Mouse (Mus musculus): ENCODE measurements around the gene Nrap. TPM values are rescaled to one million over a fixed set of nuclear protein-coding genes. Genes with fewer than 3 reads are reported as not detected.

Nrap gene
- polyA plus RNA-seq, 1 experiment from 2014 or later, result 9.6 TPM

GRCm38 (mm10) chr19:56378554-56379172, 11.2 kb downstream of the Nrap start:
- Histone ChIP-seq H3K4me1 (ENCODE audit: control insufficient read depth, insufficient read depth, low read length) (no peaks in the 10 kb centered on the region), H3K36me3 (ENCODE audit: control insufficient read depth, insufficient read depth, low read length) (no peaks in the 10 kb centered on the region), H3K27me3 (replicated peaks; ENCODE audit: control insufficient read depth, insufficient read depth, low read length) (no peaks in the 10 kb centered on the region), H3K9ac (ENCODE audit: low read depth, low read length) (no peak overlapping the region), H3K27ac (replicated peaks; ENCODE audit: low read depth, low read length) (no peak overlapping the region), H3K4me3 (ENCODE audit: low read depth, low read length) (no peak overlapping the region), H3K4me2 (ENCODE audit: low read depth, low read length) (no peak overlapping the region), H3K9me3 (ENCODE audit: control insufficient read depth, low read length) (no peaks in the 10 kb centered on the region)
- DNase-seq (ENCODE audit: low spot score) (no peak), ATAC-seq (ENCODE audit: low read depth) (no peak)
- 85% methylated on average over 13 of the region's 13 CpGs for WGBS

- ATAC-seq (ENCODE audit: low read depth), result no peak
- DNase-seq (ENCODE audit: low spot score), result no peak
- no peaks in the 10 kb centered on the region for H3K9me3 ChIP-seq (ENCODE audit: control insufficient read depth, low read length)
- H3K4me3 ChIP-seq (ENCODE audit: low read depth, low read length), result no peak overlapping the region
- no peak overlapping the region for H3K27ac ChIP-seq (replicated peaks; ENCODE audit: low read depth, low read length)
- no peaks in the 10 kb centered on the region for H3K4me1 ChIP-seq (ENCODE audit: control insufficient read depth, insufficient read depth, low read length)
- H3K36me3 ChIP-seq (ENCODE audit: control insufficient read depth, insufficient read depth, low read length), result no peaks in the 10 kb centered on the region
- WGBS, result 82% methylated on average over 5 of the region's 5 CpGs
- no peaks in the 10 kb centered on the region for H3K27me3 ChIP-seq (replicated peaks; ENCODE audit: control insufficient read depth, insufficient read depth, low read length)
- H3K9ac ChIP-seq (ENCODE audit: low read depth, low read length), result no peak overlapping the region
- H3K4me2 ChIP-seq (ENCODE audit: low read depth, low read length), result no peak overlapping the region
Observed at GRCm38 (mm10) chr19:56378007-56378406, 11.8 kb downstream of the Nrap start.

- DNase-seq (ENCODE audit: low spot score) (peak; percentile 65), ATAC-seq (ENCODE audit: low read depth) (peak; percentile 85)
- no peaks in the 10 kb centered on the region for H3K9me3 ChIP-seq (ENCODE audit: control insufficient read depth, low read length)
- H3K27ac ChIP-seq (replicated peaks; ENCODE audit: low read depth, low read length), result no peak overlapping the region
- H3K4me2 ChIP-seq (ENCODE audit: low read depth, low read length), result no peak overlapping the region
- H3K27me3 ChIP-seq (replicated peaks; ENCODE audit: control insufficient read depth, insufficient read depth, low read length), result no peaks in the 10 kb centered on the region
- WGBS, result 50% methylated on average over 10 of the region's 10 CpGs
- H3K4me1 ChIP-seq (ENCODE audit: control insufficient read depth, insufficient read depth, low read length), result no peaks in the 10 kb centered on the region
- no peaks in the 10 kb centered on the region for H3K36me3 ChIP-seq (ENCODE audit: control insufficient read depth, insufficient read depth, low read length)
- H3K9ac ChIP-seq (ENCODE audit: low read depth, low read length), result no peak overlapping the region
- no peak overlapping the region for H3K4me3 ChIP-seq (ENCODE audit: low read depth, low read length)
Observed at GRCm38 (mm10) chr19:56374011-56374410, 15.8 kb downstream of the Nrap start.

GRCm38 (mm10) chr19:56373246-56373645, 16.6 kb downstream of the Nrap start:
- H3K27me3 ChIP-seq (replicated peaks; ENCODE audit: control insufficient read depth, insufficient read depth, low read length), result no peaks in the 10 kb centered on the region
- WGBS, result 71% methylated on average over 5 of the region's 5 CpGs
- no peak overlapping the region for H3K4me3 ChIP-seq (ENCODE audit: low read depth, low read length)
- no peaks in the 10 kb centered on the region for H3K4me1 ChIP-seq (ENCODE audit: control insufficient read depth, insufficient read depth, low read length)
- ATAC-seq (ENCODE audit: low read depth) (no peak), DNase-seq (ENCODE audit: low spot score) (no peak)
- H3K36me3 ChIP-seq (ENCODE audit: control insufficient read depth, insufficient read depth, low read length), result no peaks in the 10 kb centered on the region
- no peaks in the 10 kb centered on the region for H3K9me3 ChIP-seq (ENCODE audit: control insufficient read depth, low read length)
- H3K9ac ChIP-seq (ENCODE audit: low read depth, low read length), result no peak overlapping the region
- H3K27ac ChIP-seq (replicated peaks; ENCODE audit: low read depth, low read length), result no peak overlapping the region
- no peak overlapping the region for H3K4me2 ChIP-seq (ENCODE audit: low read depth, low read length)

GRCm38 (mm10) chr19:56372226-56372625, 17.6 kb downstream of the Nrap start:
- Histone ChIP-seq H3K36me3 (ENCODE audit: control insufficient read depth, insufficient read depth, low read length) (no peaks in the 10 kb centered on the region), H3K9ac (ENCODE audit: low read depth, low read length) (no peak overlapping the region), H3K4me2 (ENCODE audit: low read depth, low read length) (no peak overlapping the region), H3K27ac (replicated peaks; ENCODE audit: low read depth, low read length) (no peak overlapping the region), H3K4me3 (ENCODE audit: low read depth, low read length) (no peak overlapping the region), H3K9me3 (ENCODE audit: control insufficient read depth, low read length) (no peaks in the 10 kb centered on the region), H3K27me3 (replicated peaks; ENCODE audit: control insufficient read depth, insufficient read depth, low read length) (no peaks in the 10 kb centered on the region), H3K4me1 (ENCODE audit: control insufficient read depth, insufficient read depth, low read length) (no peaks in the 10 kb centered on the region)
- DNase-seq (ENCODE audit: low spot score), result no peak
- WGBS, result 59% methylated on average over 7 of the region's 7 CpGs
- no peak for ATAC-seq (ENCODE audit: low read depth)

- no peak for ATAC-seq (ENCODE audit: low read depth)
- Histone ChIP-seq H3K9me3 (ENCODE audit: control insufficient read depth, low read length) (no peaks in the 10 kb centered on the region), H3K27me3 (replicated peaks; ENCODE audit: control insufficient read depth, insufficient read depth, low read length) (no peaks in the 10 kb centered on the region), H3K36me3 (ENCODE audit: control insufficient read depth, insufficient read depth, low read length) (no peaks in the 10 kb centered on the region), H3K4me1 (ENCODE audit: control insufficient read depth, insufficient read depth, low read length) (no peaks in the 10 kb centered on the region), H3K27ac (replicated peaks; ENCODE audit: low read depth, low read length) (no peak overlapping the region), H3K4me2 (ENCODE audit: low read depth, low read length) (no peak overlapping the region), H3K4me3 (ENCODE audit: low read depth, low read length) (no peak overlapping the region), H3K9ac (ENCODE audit: low read depth, low read length) (no peak overlapping the region)
- WGBS, result 90% methylated on average over 6 of the region's 6 CpGs
- no peak for DNase-seq (ENCODE audit: low spot score)
Observed at GRCm38 (mm10) chr19:56370389-56371150, 19.3 kb downstream of the Nrap start.

GRCm38 (mm10) chr19:56368912-56369311, 20.9 kb downstream of the Nrap start:
- H3K27ac ChIP-seq (replicated peaks; ENCODE audit: low read depth, low read length), result no peak overlapping the region
- H3K36me3 ChIP-seq (ENCODE audit: control insufficient read depth, insufficient read depth, low read length), result no peaks in the 10 kb centered on the region
- ATAC-seq (ENCODE audit: low read depth) (no peak), DNase-seq (ENCODE audit: low spot score) (no peak)
- no peaks in the 10 kb centered on the region for H3K27me3 ChIP-seq (replicated peaks; ENCODE audit: control insufficient read depth, insufficient read depth, low read length)
- 82% methylated on average over 7 of the region's 7 CpGs for WGBS
- H3K4me1 ChIP-seq (ENCODE audit: control insufficient read depth, insufficient read depth, low read length), result no peaks in the 10 kb centered on the region
- H3K4me2 ChIP-seq (ENCODE audit: low read depth, low read length), result no peak overlapping the region
- no peak overlapping the region for H3K4me3 ChIP-seq (ENCODE audit: low read depth, low read length)
- no peak overlapping the region for H3K9ac ChIP-seq (ENCODE audit: low read depth, low read length)
- H3K9me3 ChIP-seq (ENCODE audit: control insufficient read depth, low read length), result no peaks in the 10 kb centered on the region

GRCm38 (mm10) chr19:56367778-56368177, 22.1 kb downstream of the Nrap start:
- DNase-seq (ENCODE audit: low spot score), result no peak
- 85% methylated on average over 7 of the region's 7 CpGs for WGBS
- no peaks in the 10 kb centered on the region for H3K4me1 ChIP-seq (ENCODE audit: control insufficient read depth, insufficient read depth, low read length)
- no peaks in the 10 kb centered on the region for H3K9me3 ChIP-seq (ENCODE audit: control insufficient read depth, low read length)
- no peaks in the 10 kb centered on the region for H3K27me3 ChIP-seq (replicated peaks; ENCODE audit: control insufficient read depth, insufficient read depth, low read length)
- no peak overlapping the region for H3K9ac ChIP-seq (ENCODE audit: low read depth, low read length)
- H3K36me3 ChIP-seq (ENCODE audit: control insufficient read depth, insufficient read depth, low read length), result no peaks in the 10 kb centered on the region
- no peak overlapping the region for H3K4me2 ChIP-seq (ENCODE audit: low read depth, low read length)
- H3K4me3 ChIP-seq (ENCODE audit: low read depth, low read length), result no peak overlapping the region
- ATAC-seq (ENCODE audit: low read depth), result no peak
- H3K27ac ChIP-seq (replicated peaks; ENCODE audit: low read depth, low read length), result no peak overlapping the region

- no peaks in the 10 kb centered on the region for H3K9me3 ChIP-seq (ENCODE audit: control insufficient read depth, low read length)
- DNase-seq (ENCODE audit: low spot score), result no peak
- H3K4me1 ChIP-seq (ENCODE audit: control insufficient read depth, insufficient read depth, low read length), result no peaks in the 10 kb centered on the region
- no peak overlapping the region for H3K4me2 ChIP-seq (ENCODE audit: low read depth, low read length)
- no peak overlapping the region for H3K4me3 ChIP-seq (ENCODE audit: low read depth, low read length)
- H3K27ac ChIP-seq (replicated peaks; ENCODE audit: low read depth, low read length), result no peak overlapping the region
- WGBS, result 65% methylated on average over 9 of the region's 9 CpGs
- no peaks in the 10 kb centered on the region for H3K36me3 ChIP-seq (ENCODE audit: control insufficient read depth, insufficient read depth, low read length)
- no peaks in the 10 kb centered on the region for H3K27me3 ChIP-seq (replicated peaks; ENCODE audit: control insufficient read depth, insufficient read depth, low read length)
- no peak for ATAC-seq (ENCODE audit: low read depth)
- H3K9ac ChIP-seq (ENCODE audit: low read depth, low read length), result no peak overlapping the region
Observed at GRCm38 (mm10) chr19:56366625-56367024, 23.2 kb downstream of the Nrap start.

Data from embryonic facial prominence, embryonic 14.5 days (tissue).